Mouse (Mus musculus): ENCODE measurements around the gene Nckap5. TPM values are rescaled to one million over a fixed set of nuclear protein-coding genes. Genes with fewer than 3 reads are reported as not detected.
"Not testable (repeated sequence)": the region's sequence is repeated elsewhere in the genome, so short reads cannot be mapped to it uniquely, and the experiment has no call there.

Gene Nckap5
- polyA plus RNA-seq, 1 experiment from 2014 or later = 3.2 TPM

DNA sequence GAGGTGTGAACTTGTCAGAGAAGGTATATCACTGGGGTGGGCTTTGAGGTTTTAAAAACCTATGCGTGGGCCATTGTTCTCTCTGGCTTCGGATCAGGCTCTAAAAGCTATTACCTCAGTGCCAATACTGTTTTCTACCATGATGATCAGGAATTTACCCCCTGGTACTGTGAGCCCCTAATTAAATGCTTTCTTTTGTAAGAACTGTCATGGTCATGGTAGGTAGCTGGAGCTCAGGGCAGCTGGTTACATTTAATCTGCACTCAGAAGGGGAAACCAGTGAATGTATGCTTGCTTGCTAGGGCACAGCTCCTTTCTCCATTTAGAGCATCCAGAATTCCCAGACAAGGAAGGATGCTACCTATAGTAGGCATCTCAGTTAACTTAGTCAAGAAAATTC lies 759.7 kb downstream of the Nckap5 start:
- H3K4me2 ChIP-seq (replicated peaks; ENCODE audit: low read depth, low read length) = no peak overlapping the region
- no peak for ATAC-seq (ENCODE audit: low FRiP score, low TSS enrichment)
- H3K36me3 ChIP-seq (ENCODE audit: control insufficient read depth, insufficient read depth, low read length) = no peaks in the 10 kb centered on the region
- no peaks in the 10 kb centered on the region for H3K27me3 ChIP-seq (ENCODE audit: control insufficient read depth, insufficient read depth, low read length)
- H3K9me3 ChIP-seq (ENCODE audit: control insufficient read depth, low read length) = no peaks in the 10 kb centered on the region
- no peak overlapping the region for H3K9ac ChIP-seq (ENCODE audit: low read depth, low read length)
- H3K27ac ChIP-seq (ENCODE audit: low read depth, low read length) = no peak overlapping the region
- no peak overlapping the region for H3K4me3 ChIP-seq (ENCODE audit: low read length)
- 70% methylated on average over 2 of the region's 2 CpGs for whole genome bisulfite sequencing
- no peaks in the 10 kb centered on the region for H3K4me1 ChIP-seq (ENCODE audit: control insufficient read depth, insufficient read depth, low read length)

GRCm38 (mm10) chr1:126051491-126051890 lies 779.1 kb downstream of the Nckap5 start:
- H3K9ac ChIP-seq (ENCODE audit: low read depth, low read length) = no peak overlapping the region
- H3K4me1 ChIP-seq (ENCODE audit: control insufficient read depth, insufficient read depth, low read length) = no peaks in the 10 kb centered on the region
- no peaks in the 10 kb centered on the region for H3K36me3 ChIP-seq (ENCODE audit: control insufficient read depth, insufficient read depth, low read length)
- H3K4me3 ChIP-seq (ENCODE audit: low read length) = no peak overlapping the region
- H3K9me3 ChIP-seq (ENCODE audit: control insufficient read depth, low read length) = no peaks in the 10 kb centered on the region
- WGBS = 77% methylated on average over 3 of the region's 3 CpGs
- H3K27me3 ChIP-seq (ENCODE audit: control insufficient read depth, insufficient read depth, low read length) = no peaks in the 10 kb centered on the region
- no peak overlapping the region for H3K27ac ChIP-seq (ENCODE audit: low read depth, low read length)
- H3K4me2 ChIP-seq (replicated peaks; ENCODE audit: low read depth, low read length) = no peak overlapping the region
- ATAC-seq (ENCODE audit: low FRiP score, low TSS enrichment) = no peak

DNA sequence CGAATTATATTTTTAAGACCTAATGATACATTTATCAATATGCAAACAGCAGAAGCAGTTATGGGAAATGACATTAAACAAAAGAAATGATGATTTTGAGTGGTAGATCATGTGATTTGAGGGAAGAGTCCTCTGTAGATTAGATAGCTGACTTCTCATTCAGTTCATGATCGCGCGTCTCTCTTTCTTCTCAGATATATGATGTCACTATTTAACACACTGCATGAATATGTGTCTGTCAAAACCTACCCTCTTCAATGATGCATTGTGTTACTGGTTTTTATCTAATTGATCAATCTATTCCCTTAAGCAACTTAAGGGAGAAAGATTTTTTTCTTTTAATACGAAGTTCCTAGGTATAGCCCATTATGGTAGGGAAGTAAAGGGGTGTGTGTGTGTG lies 787.7 kb downstream of the Nckap5 start:
- Histone ChIP-seq H3K36me3 (ENCODE audit: control insufficient read depth, insufficient read depth, low read length) (no peaks in the 10 kb centered on the region), H3K27ac (ENCODE audit: low read depth, low read length) (no peak overlapping the region), H3K9ac (ENCODE audit: low read depth, low read length) (no peak overlapping the region), H3K4me1 (ENCODE audit: control insufficient read depth, insufficient read depth, low read length) (no peaks in the 10 kb centered on the region), H3K4me2 (replicated peaks; ENCODE audit: low read depth, low read length) (no peak overlapping the region), H3K27me3 (ENCODE audit: control insufficient read depth, insufficient read depth, low read length) (no peaks in the 10 kb centered on the region), H3K4me3 (ENCODE audit: low read length) (no peak overlapping the region), H3K9me3 (ENCODE audit: control insufficient read depth, low read length) (no peaks in the 10 kb centered on the region)
- no peak for ATAC-seq (ENCODE audit: low FRiP score, low TSS enrichment)
- 88% methylated on average over 5 of the region's 5 CpGs for WGBS

GRCm38 (mm10) chr1:126027536-126027935 lies 803.1 kb downstream of the Nckap5 start:
- Histone ChIP-seq H3K36me3 (ENCODE audit: control insufficient read depth, insufficient read depth, low read length) (no peaks in the 10 kb centered on the region), H3K4me1 (ENCODE audit: control insufficient read depth, insufficient read depth, low read length) (0 out of 2 replicates have a peak, but pooled peaks cover 2% of the 10 kb centered on the region), H3K27ac (ENCODE audit: low read depth, low read length) (no peak overlapping the region), H3K9me3 (ENCODE audit: control insufficient read depth, low read length) (no peaks in the 10 kb centered on the region), H3K4me3 (ENCODE audit: low read length) (no peak overlapping the region), H3K4me2 (replicated peaks; ENCODE audit: low read depth, low read length) (no peak overlapping the region), H3K27me3 (ENCODE audit: control insufficient read depth, insufficient read depth, low read length) (no peaks in the 10 kb centered on the region), H3K9ac (ENCODE audit: low read depth, low read length) (no peak overlapping the region)
- no peak for ATAC-seq (ENCODE audit: low FRiP score, low TSS enrichment)
- 93% methylated on average over 8 of the region's 8 CpGs for WGBS

GRCm38 (mm10) chr1:126024518-126024917 lies 806.1 kb downstream of the Nckap5 start:
- H3K4me3 ChIP-seq (ENCODE audit: low read length) = no peak overlapping the region
- H3K9me3 ChIP-seq (ENCODE audit: control insufficient read depth, low read length) = no peaks in the 10 kb centered on the region
- no peak for ATAC-seq (ENCODE audit: low FRiP score, low TSS enrichment)
- H3K27me3 ChIP-seq (ENCODE audit: control insufficient read depth, insufficient read depth, low read length) = no peaks in the 10 kb centered on the region
- 72% methylated on average over 6 of the region's 6 CpGs for WGBS
- no peak overlapping the region for H3K9ac ChIP-seq (ENCODE audit: low read depth, low read length)
- no peak overlapping the region for H3K27ac ChIP-seq (ENCODE audit: low read depth, low read length)
- no peak overlapping the region for H3K4me2 ChIP-seq (replicated peaks; ENCODE audit: low read depth, low read length)
- no peaks in the 10 kb centered on the region for H3K36me3 ChIP-seq (ENCODE audit: control insufficient read depth, insufficient read depth, low read length)
- H3K4me1 ChIP-seq (ENCODE audit: control insufficient read depth, insufficient read depth, low read length) = 0 out of 2 replicates have a peak, but pooled peaks cover 2% of the 10 kb centered on the region

DNA sequence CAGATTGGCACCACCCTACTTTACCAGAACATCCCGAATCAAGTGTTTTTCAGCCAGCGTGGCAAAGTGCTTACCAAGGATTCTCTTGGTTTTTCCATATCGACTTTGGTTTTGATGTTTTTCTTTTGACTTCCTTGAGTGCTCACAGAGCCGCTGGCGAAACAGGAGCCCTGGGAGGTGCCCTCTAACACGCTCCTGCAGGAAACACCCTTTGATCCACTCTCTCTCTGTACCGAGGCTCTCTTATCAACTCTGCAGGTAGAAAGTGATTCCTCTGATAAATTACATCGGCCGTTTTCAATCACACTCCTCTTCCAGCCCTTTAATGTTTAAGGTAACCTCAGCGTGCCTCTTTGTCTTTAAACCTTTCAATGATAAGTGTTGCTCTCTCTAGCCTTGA lies 807.6 kb downstream of the Nckap5 start:
- Histone ChIP-seq H3K4me1 (ENCODE audit: control insufficient read depth, insufficient read depth, low read length) (0 out of 2 replicates have a peak, but pooled peaks cover 2% of the 10 kb centered on the region), H3K9ac (ENCODE audit: low read depth, low read length) (no peak overlapping the region), H3K36me3 (ENCODE audit: control insufficient read depth, insufficient read depth, low read length) (no peaks in the 10 kb centered on the region), H3K4me3 (ENCODE audit: low read length) (no peak overlapping the region), H3K27ac (ENCODE audit: low read depth, low read length) (no peak overlapping the region), H3K4me2 (replicated peaks; ENCODE audit: low read depth, low read length) (no peak overlapping the region), H3K9me3 (ENCODE audit: control insufficient read depth, low read length) (no peaks in the 10 kb centered on the region), H3K27me3 (ENCODE audit: control insufficient read depth, insufficient read depth, low read length) (no peaks in the 10 kb centered on the region)
- 31% methylated on average over 10 of the region's 10 CpGs for WGBS
- no peak for ATAC-seq (ENCODE audit: low FRiP score, low TSS enrichment)

DNA sequence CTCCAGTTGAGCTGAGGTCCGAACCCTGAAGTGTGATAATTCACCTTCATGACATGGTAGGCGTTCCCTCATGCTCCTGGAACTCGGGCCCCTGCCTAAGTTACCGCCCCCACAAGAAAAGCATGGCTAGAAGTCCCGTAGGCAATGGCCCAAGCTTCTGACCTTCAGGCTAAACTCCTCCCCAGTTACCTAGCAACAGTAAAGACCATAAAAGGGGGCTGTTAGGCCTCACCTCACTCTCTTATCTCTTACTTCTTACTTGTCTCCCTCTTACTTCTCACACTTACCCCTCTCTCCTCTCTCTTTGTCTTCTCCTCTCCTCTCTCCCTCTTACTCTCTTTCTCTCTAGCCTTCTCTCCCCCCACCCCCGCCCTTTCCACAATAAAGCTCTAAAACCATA lies 811.9 kb downstream of the Nckap5 start:
- not testable (repeated sequence) for H3K27ac ChIP-seq (ENCODE audit: low read depth, low read length); H3K4me2 ChIP-seq (replicated peaks; ENCODE audit: low read depth, low read length); H3K27me3 ChIP-seq (ENCODE audit: control insufficient read depth, insufficient read depth, low read length); H3K4me3 ChIP-seq (ENCODE audit: low read length); H3K4me1 ChIP-seq (ENCODE audit: control insufficient read depth, insufficient read depth, low read length); H3K9me3 ChIP-seq (ENCODE audit: control insufficient read depth, low read length); H3K36me3 ChIP-seq (ENCODE audit: control insufficient read depth, insufficient read depth, low read length); H3K9ac ChIP-seq (ENCODE audit: low read depth, low read length); ATAC-seq (ENCODE audit: low FRiP score, low TSS enrichment)
- WGBS = 40% methylated on average over 6 of the region's 6 CpGs

DNA sequence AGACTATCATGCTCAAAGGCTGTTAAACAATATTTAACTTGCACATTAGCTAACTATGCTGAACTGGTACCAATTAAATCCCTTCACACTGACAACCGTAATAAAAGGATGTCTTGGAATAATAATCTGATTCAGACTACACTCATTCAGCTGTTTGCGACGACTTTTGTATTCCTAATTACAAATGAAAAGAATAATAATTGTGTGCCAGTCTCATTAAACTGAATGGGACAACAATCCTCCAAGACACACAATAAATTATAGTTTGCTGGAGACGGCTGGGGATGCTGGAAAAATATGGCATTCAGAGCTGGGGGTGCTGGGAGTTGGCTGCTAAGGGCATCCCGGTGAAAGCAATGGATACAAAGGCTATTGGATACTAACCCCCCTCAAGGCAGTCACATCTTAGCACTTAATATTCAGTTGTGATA lies 818.9 kb downstream of the Nckap5 start:
- H3K4me3 ChIP-seq (ENCODE audit: low read length) = no peak overlapping the region

DNA sequence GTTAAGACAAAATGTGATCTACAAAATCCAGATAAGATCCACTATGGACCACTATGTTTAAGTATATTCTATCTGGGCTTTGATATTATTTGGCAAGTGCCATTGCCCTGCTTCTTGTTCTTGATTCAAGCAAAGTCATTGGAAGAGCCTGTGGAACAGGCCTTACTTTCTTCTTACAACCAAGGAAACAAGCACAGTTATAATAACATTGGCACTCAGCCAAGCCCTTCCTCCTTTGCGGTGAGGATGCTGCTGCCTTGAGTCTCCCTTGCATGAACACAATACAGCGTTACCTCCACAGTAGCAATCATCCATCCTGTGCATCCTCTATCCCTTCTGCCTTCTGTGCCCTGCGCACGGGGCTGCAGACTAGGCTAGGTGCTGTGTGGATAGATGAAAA lies 823.0 kb downstream of the Nckap5 start:
- Histone ChIP-seq H3K27ac (ENCODE audit: low read depth, low read length) (no peak overlapping the region), H3K4me3 (ENCODE audit: low read length) (no peak overlapping the region)

More for the DNA sequence above, 818.9 kb downstream of the Nckap5 start:
- Histone ChIP-seq H3K36me3 (ENCODE audit: control insufficient read depth, insufficient read depth, low read length) (no peaks in the 10 kb centered on the region), H3K4me1 (ENCODE audit: control insufficient read depth, insufficient read depth, low read length) (no peaks in the 10 kb centered on the region), H3K4me2 (replicated peaks; ENCODE audit: low read depth, low read length) (no peak overlapping the region), H3K9ac (ENCODE audit: low read depth, low read length) (no peak overlapping the region), H3K27me3 (ENCODE audit: control insufficient read depth, insufficient read depth, low read length) (no peaks in the 10 kb centered on the region), H3K9me3 (ENCODE audit: control insufficient read depth, low read length) (no peaks in the 10 kb centered on the region), H3K27ac (ENCODE audit: low read depth, low read length) (no peak overlapping the region)
- 78% methylated on average over 5 of the region's 5 CpGs for WGBS
- no peak for ATAC-seq (ENCODE audit: low FRiP score, low TSS enrichment)

More for the DNA sequence above, 823.0 kb downstream of the Nckap5 start:
- ATAC-seq (ENCODE audit: low FRiP score, low TSS enrichment) = no peak
- H3K36me3 ChIP-seq (ENCODE audit: control insufficient read depth, insufficient read depth, low read length) = no peaks in the 10 kb centered on the region
- WGBS = 79% methylated on average over 4 of the region's 4 CpGs
- H3K4me2 ChIP-seq (replicated peaks; ENCODE audit: low read depth, low read length) = no peak overlapping the region
- no peaks in the 10 kb centered on the region for H3K9me3 ChIP-seq (ENCODE audit: control insufficient read depth, low read length)
- no peaks in the 10 kb centered on the region for H3K4me1 ChIP-seq (ENCODE audit: control insufficient read depth, insufficient read depth, low read length)
- H3K9ac ChIP-seq (ENCODE audit: low read depth, low read length) = no peak overlapping the region
- H3K27me3 ChIP-seq (ENCODE audit: control insufficient read depth, insufficient read depth, low read length) = no peaks in the 10 kb centered on the region

All from kidney, embryonic 14.5 days (tissue).